Mouse (Mus musculus) testis, adult 2 months (tissue): ENCODE measurements around the gene Klhl7.

Experiments used
- CTCF ChIP-seq: fragments of 200-500 bp; IDR thresholded peaks from 2 replicates; pipeline ENCODE4 v1.5.1; 2012; ENCODE audit warnings: low read depth, mild to moderate bottlenecking, inconsistent platforms, low read length, moderate library complexity; ENCODE audit not compliant: control insufficient read depth, insufficient read depth, insufficient replicate concordance
- POLR2A ChIP-seq: fragments of 200-500 bp; IDR thresholded peaks from 2 replicates; pipeline ENCODE4 v1.6.1; 2012; ENCODE audit warnings: low read depth, mild to moderate bottlenecking, inconsistent platforms, low read length, moderate library complexity; ENCODE audit not compliant: control insufficient read depth

DNA sequence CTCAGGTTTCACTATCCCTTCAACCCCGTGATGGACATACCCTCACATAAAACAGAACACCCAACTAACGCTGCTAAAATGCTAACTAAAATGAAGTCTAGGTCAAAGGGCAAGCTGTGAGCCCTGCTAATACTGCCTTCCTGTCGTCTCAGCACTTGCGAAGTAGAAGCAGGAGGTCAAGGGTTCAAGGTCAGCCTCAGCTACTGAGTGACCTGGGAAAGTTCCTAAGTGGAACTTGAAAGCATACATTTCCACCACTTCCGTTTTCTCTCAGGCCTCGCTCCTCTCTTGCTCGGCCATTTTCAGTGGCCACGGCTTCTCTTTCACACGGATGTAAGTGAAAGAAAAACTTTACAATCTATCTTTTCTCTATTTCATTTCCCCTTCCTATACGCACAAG lies 107.6 kb downstream of the Klhl7 start:
- TF ChIP-seq CTCF (no peak), POLR2A (no peak)
